Mouse (Mus musculus) heart, postnatal 0 days (tissue): ENCODE data around the gene St8sia4.

Experiments
- CTCF ChIP-seq: IDR thresholded peaks from 2 replicates; pipeline ENCODE4 v1.5.1; 2016; ENCODE audit warnings: antibody characterized with exemption, control low read depth, low read depth
- EP300 ChIP-seq: IDR thresholded peaks from 2 replicates; pipeline ENCODE4 v1.6.1; 2016; ENCODE audit warnings: antibody characterized with exemption, low read depth

- TF ChIP-seq CTCF, result no peak
- TF ChIP-seq EP300, result no peak
These were observed 49.2 kb downstream of the St8sia4 start for GRCm38 (mm10) chr1:95618125-95618524.
